Mouse (Mus musculus): ENCODE data around the gene Ccdc63. TPM values are rescaled to one million over a fixed set of nuclear protein-coding genes. Genes with fewer than 3 reads are reported as not detected.
"Not testable (repeated sequence)": the region's sequence is repeated elsewhere in the genome, so short reads cannot be mapped to it uniquely, and the experiment has no call there.

The Ccdc63 gene
- polyA plus RNA-seq, 1 experiment from 2014 or later: not detected

GRCm38 (mm10) chr5:122145381-122146055, 4.9 kb upstream of the Ccdc63 start:
- Histone ChIP-seq H3K4me1 (peaks cover 20% of the 10 kb centered on the region), H3K9me3 (replicated peaks) (no peaks in the 10 kb centered on the region), H3K27me3 (ENCODE audit: low read depth, poor library complexity, severe bottlenecking) (no peaks in the 10 kb centered on the region), H3K4me3 (peak overlapping the region; percentile 32), H3K27ac (peak overlapping the region; percentile 87), H3K36me3 (no peaks in the 10 kb centered on the region)
- WGBS: 58% methylated on average over 15 of the region's 15 CpGs
- no peak for DNase-seq (ENCODE audit: low spot score)

- no peaks in the 10 kb centered on the region for H3K27me3 ChIP-seq (ENCODE audit: low read depth, poor library complexity, severe bottlenecking)
- no peaks in the 10 kb centered on the region for H3K36me3 ChIP-seq
- no peak overlapping the region for H3K4me3 ChIP-seq
- H3K27ac ChIP-seq: peak overlapping the region; percentile 87
- WGBS: 80% methylated on average over 4 of the region's 4 CpGs
- DNase-seq (ENCODE audit: low spot score): no peak
- H3K4me1 ChIP-seq: peaks cover 20% of the 10 kb centered on the region
- H3K9me3 ChIP-seq (replicated peaks): no peaks in the 10 kb centered on the region
Measured at GRCm38 (mm10) chr5:122144825-122145224, 4.2 kb upstream of the Ccdc63 start.

- Histone ChIP-seq H3K9me3 (replicated peaks) (no peaks in the 10 kb centered on the region), H3K27ac (no peak overlapping the region), H3K36me3 (no peaks in the 10 kb centered on the region), H3K4me3 (no peak overlapping the region), H3K27me3 (ENCODE audit: low read depth, poor library complexity, severe bottlenecking) (no peaks in the 10 kb centered on the region), H3K4me1 (peaks cover 20% of the 10 kb centered on the region)
- no peak for DNase-seq (ENCODE audit: low spot score)
- 84% methylated on average over 15 of the region's 15 CpGs for WGBS
Measured at GRCm38 (mm10) chr5:122143543-122143942, 2.9 kb upstream of the Ccdc63 start.

- Histone ChIP-seq H3K9me3 (replicated peaks) (no peaks in the 10 kb centered on the region), H3K36me3 (no peaks in the 10 kb centered on the region), H3K27me3 (ENCODE audit: low read depth, poor library complexity, severe bottlenecking) (no peaks in the 10 kb centered on the region), H3K4me3 (no peak overlapping the region), H3K27ac (0 out of 2 replicates have a peak overlapping the region, but pooled peaks have one; percentile 15), H3K4me1 (peaks cover 20% of the 10 kb centered on the region)
- 52% methylated on average over 8 of the region's 8 CpGs for WGBS
- peak; percentile 69 for DNase-seq (ENCODE audit: low spot score)
Measured at GRCm38 (mm10) chr5:122142230-122142992, 1.8 kb upstream of the Ccdc63 start.

- WGBS: 80% methylated on average over 2 of the region's 2 CpGs
- not testable (repeated sequence) for H3K4me1 ChIP-seq; H3K36me3 ChIP-seq; H3K9me3 ChIP-seq (replicated peaks); H3K27ac ChIP-seq; H3K27me3 ChIP-seq (ENCODE audit: low read depth, poor library complexity, severe bottlenecking); DNase-seq (ENCODE audit: low spot score); H3K4me3 ChIP-seq
Measured at GRCm38 (mm10) chr5:122139771-122140170, 852 bp downstream of the Ccdc63 start.

- Histone ChIP-seq H3K27ac (no peak overlapping the region), H3K27me3 (ENCODE audit: low read depth, poor library complexity, severe bottlenecking) (no peaks in the 10 kb centered on the region), H3K9me3 (replicated peaks) (no peaks in the 10 kb centered on the region), H3K36me3 (no peaks in the 10 kb centered on the region), H3K4me3 (no peak overlapping the region), H3K4me1 (peaks cover 4% of the 10 kb centered on the region; the same call in 1 of the 2 replicates)
- no peak for DNase-seq (ENCODE audit: low spot score)
- 75% methylated on average over 15 of the region's 15 CpGs for WGBS
Measured at GRCm38 (mm10) chr5:122138856-122139255, 1.8 kb downstream of the Ccdc63 start.

- Histone ChIP-seq H3K36me3 (no peaks in the 10 kb centered on the region), H3K27me3 (ENCODE audit: low read depth, poor library complexity, severe bottlenecking) (peaks cover 6% of the 10 kb centered on the region; the same call in 1 of the 2 replicates), H3K4me3 (no peak overlapping the region), H3K9me3 (replicated peaks) (no peaks in the 10 kb centered on the region), H3K27ac (no peak overlapping the region), H3K4me1 (peaks cover 11% of the 10 kb centered on the region)
- DNase-seq (ENCODE audit: low spot score): no peak
- 87% methylated on average over 14 of the region's 14 CpGs for WGBS
Measured at GRCm38 (mm10) chr5:122136508-122137408, 3.9 kb downstream of the Ccdc63 start.

GRCm38 (mm10) chr5:122135290-122135882, 5.2 kb downstream of the Ccdc63 start:
- Histone ChIP-seq H3K36me3 (no peaks in the 10 kb centered on the region), H3K27me3 (ENCODE audit: low read depth, poor library complexity, severe bottlenecking) (peaks cover 9% of the 10 kb centered on the region), H3K4me3 (no peak overlapping the region), H3K4me1 (peaks cover 23% of the 10 kb centered on the region), H3K9me3 (replicated peaks) (no peaks in the 10 kb centered on the region), H3K27ac (no peak overlapping the region)
- 70% methylated on average over 3 of the region's 3 CpGs for WGBS
- no peak for DNase-seq (ENCODE audit: low spot score)

GRCm38 (mm10) chr5:122134395-122135289, 6.0 kb downstream of the Ccdc63 start:
- Histone ChIP-seq H3K27me3 (ENCODE audit: low read depth, poor library complexity, severe bottlenecking) (peaks cover 14% of the 10 kb centered on the region), H3K9me3 (replicated peaks) (no peaks in the 10 kb centered on the region), H3K27ac (no peak overlapping the region), H3K36me3 (no peaks in the 10 kb centered on the region), H3K4me3 (no peak overlapping the region), H3K4me1 (peaks cover 23% of the 10 kb centered on the region)
- 93% methylated on average over 14 of the region's 14 CpGs for WGBS
- no peak for DNase-seq (ENCODE audit: low spot score)

- no peak overlapping the region for H3K4me3 ChIP-seq
- H3K9me3 ChIP-seq (replicated peaks): no peaks in the 10 kb centered on the region
- no peaks in the 10 kb centered on the region for H3K36me3 ChIP-seq
- peaks cover 27% of the 10 kb centered on the region for H3K4me1 ChIP-seq
- WGBS: 91% methylated on average over 9 of the region's 9 CpGs
- DNase-seq (ENCODE audit: low spot score): no peak
- peaks cover 16% of the 10 kb centered on the region for H3K27me3 ChIP-seq (ENCODE audit: low read depth, poor library complexity, severe bottlenecking)
- no peak overlapping the region for H3K27ac ChIP-seq
Measured at GRCm38 (mm10) chr5:122133050-122133389, 7.6 kb downstream of the Ccdc63 start.

- H3K4me1 ChIP-seq: peaks cover 27% of the 10 kb centered on the region
- H3K36me3 ChIP-seq: no peaks in the 10 kb centered on the region
- peaks cover 16% of the 10 kb centered on the region for H3K27me3 ChIP-seq (ENCODE audit: low read depth, poor library complexity, severe bottlenecking)
- H3K4me3 ChIP-seq: peak overlapping the region; percentile 45
- no peaks in the 10 kb centered on the region for H3K9me3 ChIP-seq (replicated peaks)
- 28% methylated on average over 26 of the region's 26 CpGs for WGBS
- H3K27ac ChIP-seq: 0 out of 2 replicates have a peak overlapping the region, but pooled peaks have one; percentile 3
- no peak for DNase-seq (ENCODE audit: low spot score)
Measured at GRCm38 (mm10) chr5:122132167-122133049, 8.2 kb downstream of the Ccdc63 start.

All from limb, embryonic 10.5 days (tissue).